24 mouse cellular contexts compared by ENCODE assay signal in the genomic region with DNA sequence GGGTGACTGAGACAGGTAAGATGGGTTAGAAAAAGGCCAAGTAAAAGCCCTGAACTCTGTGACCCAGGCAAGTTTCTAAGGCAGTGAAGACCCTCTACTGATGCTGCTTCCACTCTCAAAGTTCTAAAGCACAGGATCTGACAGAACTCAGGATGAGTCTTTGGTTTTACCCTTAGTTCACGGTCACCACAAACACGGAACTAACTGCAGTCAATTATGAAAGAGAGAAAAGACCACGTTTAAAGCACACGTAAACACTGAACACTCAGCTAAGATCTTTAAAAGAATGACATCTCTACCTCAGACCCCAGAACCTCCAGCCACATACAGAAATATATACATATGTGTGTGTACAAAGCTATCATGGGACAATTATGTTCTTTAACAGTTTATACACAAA. TPM values are rescaled to one million over a fixed set of nuclear protein-coding genes. Genes with fewer than 3 reads are reported as not detected.
DNase-seq lines count a peak whose midpoint lies in the region; ATAC-seq and TF ChIP-seq lines count a peak whose summit lies in the region.
"Had no signal": no experiment of that assay in that cellular context is flagged by ENCODE, and none has a peak within 500 bp of the region (broad histone marks: within the 10 kb centered on the region; RNA-seq: fewer than 3 reads in every experiment).

No protein-coding gene starts in this region.

- TF ChIP-seq CTCF in spleen, adult 2 months (IDR thresholded peaks at IDR 0.05; ENCODE audit: extremely low read depth, insufficient read depth, insufficient read length, insufficient replicate concordance): no peak

- peaks cover 19% of the 10 kb centered on the region; the same call in 1 of the 2 replicates for H3K4me1 ChIP-seq in spleen, adult 2 months (ENCODE audit: control insufficient read depth, insufficient read depth, insufficient read length)
- H3K4me1 ChIP-seq in megakaryocyte, embryonic 14.5 days: peaks cover 54% of the 10 kb centered on the region
- H3K4me1 ChIP-seq: embryonic facial prominence, embryonic 12.5 days had no signal

- H3K27me3 ChIP-seq in spleen, adult 2 months (ENCODE audit: control insufficient read depth, insufficient read depth, low read length): no peaks in the 10 kb centered on the region
- no peaks in the 10 kb centered on the region for H3K27me3 ChIP-seq in megakaryocyte, embryonic 14.5 days (replicated peaks)
- H3K27me3 ChIP-seq: embryonic facial prominence, embryonic 12.5 days; heart, embryonic 15.5 days; limb, embryonic 12.5 days; midbrain, embryonic 12.5 days had no signal

- peak overlapping the region; percentile 59; the same call in 1 of the 2 replicates for H3K4me3 ChIP-seq in spleen, adult 2 months (ENCODE audit: extremely low read depth, insufficient read depth, insufficient read length)
- H3K4me3 ChIP-seq in megakaryocyte, embryonic 14.5 days (replicated peaks): peak overlapping the region; percentile 90
- H3K4me3 ChIP-seq: embryonic facial prominence, embryonic 12.5 days; heart, embryonic 15.5 days; layer of hippocampus, adult 2 months; left cerebral cortex, adult 2 months; limb, embryonic 12.5 days; midbrain, embryonic 12.5 days had no signal

- WGBS in spleen, adult 2 months: 10% methylated on average over 4 of the region's 4 CpGs

- H3K27ac ChIP-seq in spleen, adult 2 months (ENCODE audit: insufficient read depth, low read length): peak overlapping the region; percentile 3; the same call in 1 of the 2 replicates
- H3K27ac ChIP-seq: embryonic facial prominence, embryonic 12.5 days; heart, embryonic 15.5 days; left cerebral cortex, adult 2 months; limb, embryonic 12.5 days; midbrain, embryonic 12.5 days had no signal

- no peak for DNase-seq in spleen, adult 2 months (ENCODE audit: low read depth in 1 of 2, low spot score in 2 of 2)
- no peak for DNase-seq in spleen, postnatal 10 days (ENCODE audit: low spot score in 2 of 2)
- no peak for DNase-seq in ovary, postnatal 36 days (ENCODE audit: low spot score)
- no peak for DNase-seq in heart, postnatal 25 days (ENCODE audit: low spot score)
- no peak for DNase-seq in right cerebral cortex, postnatal 25 days
- DNase-seq: adrenal gland, adult 8-10 months; cerebellum, adult 2 months; forebrain, postnatal 0 days; kidney, postnatal 10 days; thymus, postnatal 36 days had no signal

- no peaks in the 10 kb centered on the region for H3K9me3 ChIP-seq in megakaryocyte, embryonic 14.5 days
- H3K9me3 ChIP-seq: embryonic facial prominence, embryonic 12.5 days; heart, embryonic 15.5 days; limb, embryonic 12.5 days; midbrain, embryonic 12.5 days had no signal

- peak; percentile 51 for ATAC-seq in common myeloid progenitor, adult 5-6 weeks (replicated peaks; ENCODE audit: low read depth, poor library complexity, severe bottlenecking)
- ATAC-seq: forebrain, postnatal 0 days had no signal

- intact Hi-C loops in heart, postnatal 25 days (cut with DNase I): no loop called here

- TF ChIP-seq POLR2A in spleen, adult 2 months (IDR thresholded peaks at IDR 0.05; ENCODE audit: low read depth, low read length): no peak

- H3K36me3 ChIP-seq in spleen, adult 2 months (ENCODE audit: control insufficient read depth, insufficient read depth, low read length): peaks cover 35% of the 10 kb centered on the region
- peaks cover 41% of the 10 kb centered on the region for H3K36me3 ChIP-seq in megakaryocyte, embryonic 14.5 days (replicated peaks; ENCODE audit: low read length)

RNA-seq across cellular contexts. Expression of gene Samhd1, which starts 6.0 kb away (rescaled TPM):
- 120 and 145 TPM in 2 replicates for polyA plus RNA-seq in spleen, adult 2 months (2012; rRNA removed)
- 52.4 and 82.3 TPM in 2 replicates for total RNA-seq in common myeloid progenitor, adult 5-6 weeks (2017)
- 16.0 and 27.3 TPM in 2 replicates for polyA plus RNA-seq in megakaryocyte, embryonic 14.5 days (2012; ENCODE audit: insufficient read depth, low replicate concordance)
- total RNA-seq in heart, postnatal 25 days (2021): 10 to 100 TPM; 21.6 to 22.4 TPM

RNA-seq across cellular contexts. Expression of gene Tldc2, which starts 42.2 kb away (rescaled TPM):
- not detected in 2 replicates for polyA plus RNA-seq in spleen, adult 2 months (2012; rRNA removed)
- not detected in 2 replicates for total RNA-seq in common myeloid progenitor, adult 5-6 weeks (2017)
- not detected in 2 replicates for polyA plus RNA-seq in megakaryocyte, embryonic 14.5 days (2012; ENCODE audit: insufficient read depth, low replicate concordance)
- total RNA-seq in heart, postnatal 25 days (2021): not detected
- total RNA-seq: adrenal gland, adult 8-10 months; forebrain, postnatal 0 days; gastrocnemius, adult 18-20 months; heart, adult 18-20 months; layer of hippocampus, adult 2 months; left cerebral cortex, adult 2 months; neutrophil, adult 5-6 weeks had no signal
- polyA plus RNA-seq: embryonic facial prominence, embryonic 12.5 days; forebrain, postnatal 0 days; heart, embryonic 15.5 days; hindbrain, embryonic 11.5 days; intestine, embryonic 14.5 days; limb, embryonic 12.5 days; lung, embryonic 16.5 days; midbrain, embryonic 12.5 days had no signal

RNA-seq across cellular contexts. Expression of gene Soga1, which starts 50.0 kb away (rescaled TPM):
- polyA plus RNA-seq in spleen, adult 2 months (2012; rRNA removed): 5.3 and 5.4 TPM in 2 replicates
- 5.6 and 7.0 TPM in 2 replicates for total RNA-seq in common myeloid progenitor, adult 5-6 weeks (2017)
- 3.8 and 5.8 TPM in 2 replicates for polyA plus RNA-seq in megakaryocyte, embryonic 14.5 days (2012; ENCODE audit: insufficient read depth, low replicate concordance)
- 10 to 100 TPM; 11.9 to 14.1 TPM for total RNA-seq in heart, postnatal 25 days (2021)
